Mouse (Mus musculus) embryonic facial prominence, embryonic 15.5 days (tissue): Measurements from ENCODE around the gene Gpha2. TPM values are rescaled to one million over a fixed set of nuclear protein-coding genes. Genes with fewer than 3 reads are reported as not detected.

ENCODE experiments used
- ATAC-seq: fragments of 200-750 bp; cut with Nextera tagmentation; 2 replicates; pipeline ENCODE4 v1.8.0; 2017; ENCODE audit warnings: low read depth, moderate TSS enrichment; ENCODE audit not compliant: insufficient number of reproducible peaks, low FRiP score, low TSS enrichment
- H3K27ac ChIP-seq: fragments of 300-500 bp; sonication (generic); replicated peaks from 2 replicates; pipeline ENCODE4 v1.5.1; 2015; ENCODE audit warnings: mild to moderate bottlenecking, inconsistent platforms
- H3K27me3 ChIP-seq: fragments of 300-500 bp; sonication (generic); 2 replicates; pipeline ENCODE4 v1.6.1; 2015; ENCODE audit warnings: inconsistent platforms
- H3K36me3 ChIP-seq: fragments of 300-500 bp; sonication (generic); 2 replicates; pipeline ENCODE4 v1.6.1; 2015; ENCODE audit warnings: mild to moderate bottlenecking, inconsistent platforms
- H3K4me1 ChIP-seq: fragments of 300-500 bp; sonication (generic); 2 replicates; pipeline ENCODE4 v1.6.1; 2015; ENCODE audit warnings: inconsistent platforms
- H3K4me2 ChIP-seq: fragments of 300-500 bp; sonication (generic); replicated peaks from 2 replicates; pipeline ENCODE4 v1.6.1; 2015; ENCODE audit warnings: mild to moderate bottlenecking, inconsistent platforms
- H3K4me3 ChIP-seq: fragments of 300-500 bp; sonication (generic); replicated peaks from 2 replicates; pipeline ENCODE4 v1.5.1; 2015; ENCODE audit warnings: mild to moderate bottlenecking, inconsistent platforms
- H3K9ac ChIP-seq: fragments of 300-500 bp; sonication (generic); 2 replicates; pipeline ENCODE4 v1.6.1; 2015; ENCODE audit warnings: inconsistent platforms
- H3K9me3 ChIP-seq: fragments of 300-500 bp; sonication (generic); replicated peaks from 2 replicates; pipeline ENCODE4 v1.6.1; 2016; ENCODE audit warnings: inconsistent platforms
- WGBS: fragments of 180-500 bp; shearing (Covaris S2); methylation state at CpG from one replicate; pipeline ENCODE4 v1.1.7; 2015; 5-methylcytosine and 5-hydroxymethylcytosine counted together
- polyA plus RNA-seq: library from polyadenylated mRNA; unstranded; fragments of >200 nt; fragmentation: Nextera tagmentation; extraction: Ambion mirVana; gene quantifications from 2 replicates; pipeline ENCODE4 v1.2.1, GENCODE M21; 2015

Gene Gpha2
- 2.5 and 3.3 TPM in 2 replicates for polyA plus RNA-seq

- Histone ChIP-seq H3K27me3 (no peaks in the 10 kb centered on the region), H3K27ac (0 out of 2 replicates have a peak within 1 kb of the TSS, but pooled peaks have one; percentile 5), H3K4me2 (no peak within 1 kb of the TSS), H3K9me3 (no peaks in the 10 kb centered on the region), H3K9ac (no peak within 1 kb of the TSS), H3K4me1 (peaks cover 10% of the 10 kb centered on the region; the same call in 1 of the 2 replicates), H3K4me3 (no peak within 1 kb of the TSS), H3K36me3 (peaks cover 43% of the 10 kb centered on the region)
- WGBS = 27% methylated on average over 2 of the region's 2 CpGs
- peak; percentile 37; the same call in 1 of the 2 replicates for ATAC-seq
Measured at GRCm38 (mm10) chr19:6226135-6226534, at the start of gene Gpha2. Gene Gpha2 (plus strand): TSS chr19:6226380.

DNA sequence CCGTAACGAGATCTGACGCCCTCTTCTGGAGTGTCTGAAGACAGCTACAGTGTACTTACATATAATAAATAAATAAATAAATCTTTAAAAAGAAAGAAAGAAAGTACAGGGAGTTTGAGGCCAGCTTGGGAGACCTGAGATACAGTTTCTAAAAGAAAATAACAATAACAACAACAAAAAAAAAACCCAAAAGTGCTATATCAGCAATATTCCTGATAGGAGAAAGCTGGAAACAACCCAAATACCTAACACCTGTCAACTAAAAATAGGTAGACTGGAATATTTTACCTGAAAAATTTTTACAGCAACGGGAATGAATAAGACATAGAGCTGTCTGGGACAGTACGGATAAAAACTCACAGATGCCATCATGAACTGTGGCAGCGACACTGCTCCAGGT is 47.4 kb upstream of the Gpha2 start:
- Histone ChIP-seq H3K4me2 (no peak overlapping the region), H3K27me3 (no peaks in the 10 kb centered on the region), H3K9me3 (no peaks in the 10 kb centered on the region), H3K27ac (no peak overlapping the region), H3K4me1 (no peaks in the 10 kb centered on the region), H3K9ac (no peak overlapping the region), H3K4me3 (no peak overlapping the region), H3K36me3 (no peaks in the 10 kb centered on the region)
- WGBS = 86% methylated on average over 6 of the region's 6 CpGs
- ATAC-seq = no peak

GRCm38 (mm10) chr19:6181629-6182028 is 44.6 kb upstream of the Gpha2 start:
- Histone ChIP-seq H3K27ac (no peak overlapping the region), H3K4me2 (no peak overlapping the region), H3K36me3 (no peaks in the 10 kb centered on the region), H3K9ac (no peak overlapping the region), H3K9me3 (no peaks in the 10 kb centered on the region), H3K4me3 (no peak overlapping the region), H3K4me1 (no peaks in the 10 kb centered on the region), H3K27me3 (no peaks in the 10 kb centered on the region)
- 13% methylated on average over 5 of the region's 5 CpGs for WGBS
- no peak for ATAC-seq

DNA sequence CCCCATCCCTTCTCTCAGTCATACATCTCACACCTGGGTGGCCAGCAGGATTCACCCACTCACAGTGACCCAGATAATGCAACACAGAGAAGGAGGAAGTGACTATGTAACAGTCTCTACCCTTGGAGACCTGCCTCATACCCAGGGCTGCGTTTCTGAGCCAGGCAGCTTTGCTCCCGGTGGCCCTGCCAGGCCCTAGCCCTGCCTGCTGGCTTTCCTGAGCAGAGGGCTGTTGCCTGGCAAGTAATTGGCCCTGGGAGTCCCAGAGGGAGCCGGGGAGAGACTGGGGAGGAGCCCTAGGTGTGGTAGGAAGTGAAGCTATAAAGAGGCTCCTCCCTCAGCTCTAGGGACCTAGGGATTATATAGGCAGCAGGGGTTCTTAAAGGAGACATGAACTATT is 43.6 kb upstream of the Gpha2 start:
- no peaks in the 10 kb centered on the region for H3K36me3 ChIP-seq
- H3K27ac ChIP-seq = no peak overlapping the region
- no peak overlapping the region for H3K4me3 ChIP-seq
- H3K4me2 ChIP-seq = no peak overlapping the region
- H3K9me3 ChIP-seq = no peaks in the 10 kb centered on the region
- peak; percentile 79 for ATAC-seq
- no peaks in the 10 kb centered on the region for H3K27me3 ChIP-seq
- no peak overlapping the region for H3K9ac ChIP-seq
- 8% methylated on average over 3 of the region's 3 CpGs for WGBS
- no peaks in the 10 kb centered on the region for H3K4me1 ChIP-seq

- ATAC-seq = no peak
- Histone ChIP-seq H3K4me1 (no peaks in the 10 kb centered on the region), H3K27me3 (no peaks in the 10 kb centered on the region), H3K27ac (no peak within 1 kb of the TSS), H3K36me3 (no peaks in the 10 kb centered on the region), H3K4me2 (no peak within 1 kb of the TSS), H3K9me3 (no peaks in the 10 kb centered on the region), H3K9ac (no peak within 1 kb of the TSS), H3K4me3 (no peak within 1 kb of the TSS)
- 87% methylated on average over 23 of the region's 23 CpGs for WGBS
Measured at GRCm38 (mm10) chr19:6184131-6184530, 42.0 kb upstream of the Gpha2 start, which contains the start of gene Majin. Gene Majin (plus strand): TSS chr19:6184388.

DNA sequence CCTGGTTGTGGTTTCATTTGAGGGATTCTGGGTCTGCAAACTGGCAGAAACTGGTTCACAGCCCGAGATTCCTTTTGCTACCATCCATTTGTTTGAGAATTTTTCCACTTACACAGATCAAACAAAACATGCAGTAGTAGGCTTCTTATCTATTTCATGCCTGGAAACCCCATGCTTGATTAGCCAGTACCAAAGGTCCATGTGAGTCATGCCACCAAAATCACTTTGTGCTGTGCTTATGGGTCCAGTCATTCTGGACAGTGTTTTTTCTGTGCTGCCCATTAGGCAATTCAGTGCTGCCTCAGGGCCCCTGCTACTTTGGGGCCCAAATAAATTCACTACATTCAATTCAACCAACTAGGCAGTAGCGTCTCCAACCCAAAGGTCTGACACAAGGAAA is 21.9 kb upstream of the Gpha2 start:
- no peaks in the 10 kb centered on the region for H3K4me1 ChIP-seq
- no peak overlapping the region for H3K4me3 ChIP-seq
- WGBS = 74% methylated on average over 2 of the region's 2 CpGs
- no peaks in the 10 kb centered on the region for H3K36me3 ChIP-seq
- no peak for ATAC-seq
- no peak overlapping the region for H3K4me2 ChIP-seq
- no peaks in the 10 kb centered on the region for H3K9me3 ChIP-seq
- H3K9ac ChIP-seq = no peak overlapping the region
- no peaks in the 10 kb centered on the region for H3K27me3 ChIP-seq
- no peak overlapping the region for H3K27ac ChIP-seq

DNA sequence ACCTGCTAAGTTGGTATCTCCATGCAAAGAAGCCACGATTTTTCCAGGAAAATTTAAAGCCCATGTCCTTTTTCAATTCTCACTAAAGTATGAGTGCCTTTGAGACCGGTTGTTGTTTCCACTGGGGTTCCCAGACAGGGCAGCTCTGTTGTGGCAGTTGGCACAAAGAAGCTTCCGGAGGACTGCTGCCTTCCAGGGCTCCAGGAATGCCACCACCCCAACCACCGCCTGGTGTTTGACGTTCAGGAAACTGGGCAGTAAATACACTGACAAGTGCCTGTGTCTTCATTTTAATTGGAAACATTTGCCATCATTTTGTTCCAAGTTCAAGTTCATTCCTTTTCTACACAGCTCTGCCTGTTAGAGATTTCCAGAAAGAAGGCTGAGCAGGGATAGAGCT is 19.5 kb upstream of the Gpha2 start:
- Histone ChIP-seq H3K27me3 (no peaks in the 10 kb centered on the region), H3K36me3 (no peaks in the 10 kb centered on the region), H3K9me3 (no peaks in the 10 kb centered on the region), H3K9ac (no peak overlapping the region), H3K4me2 (no peak overlapping the region), H3K4me3 (no peak overlapping the region), H3K27ac (peak overlapping the region; percentile 48; the same call in 1 of the 2 replicates), H3K4me1 (no peaks in the 10 kb centered on the region)
- no peak for ATAC-seq
- WGBS = 44% methylated on average over 5 of the region's 5 CpGs

GRCm38 (mm10) chr19:6216046-6216705 is 10.0 kb upstream of the Gpha2 start:
- H3K27ac ChIP-seq = no peak overlapping the region
- H3K36me3 ChIP-seq = no peaks in the 10 kb centered on the region
- no peak overlapping the region for H3K4me2 ChIP-seq
- no peak overlapping the region for H3K9ac ChIP-seq
- H3K4me1 ChIP-seq = no peaks in the 10 kb centered on the region
- no peak for ATAC-seq
- H3K27me3 ChIP-seq = no peaks in the 10 kb centered on the region
- no peaks in the 10 kb centered on the region for H3K9me3 ChIP-seq
- H3K4me3 ChIP-seq = no peak overlapping the region
- WGBS = 84% methylated on average over 6 of the region's 6 CpGs

DNA sequence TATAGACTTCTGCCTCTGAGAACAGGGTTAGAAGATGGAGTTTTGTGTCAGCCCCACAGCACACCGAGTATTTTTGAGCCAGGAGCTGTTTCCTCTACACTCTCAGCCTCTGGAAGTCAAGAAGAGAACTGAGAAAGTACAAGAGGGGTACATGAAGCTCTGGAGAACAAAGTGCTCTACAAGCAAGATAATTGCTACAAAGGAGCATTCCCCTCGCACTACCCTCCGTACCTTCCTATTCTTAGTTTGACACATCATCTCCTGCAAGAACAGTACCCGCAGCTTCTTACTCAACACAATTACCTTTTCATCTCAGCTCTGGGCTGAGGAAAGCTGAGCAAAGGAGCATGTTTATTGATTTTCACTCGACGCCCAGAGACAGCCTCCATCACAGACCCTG is 7.6 kb upstream of the Gpha2 start:
- H3K4me3 ChIP-seq = no peak overlapping the region
- H3K9me3 ChIP-seq = no peaks in the 10 kb centered on the region
- no peak for ATAC-seq
- H3K27me3 ChIP-seq = no peaks in the 10 kb centered on the region
- H3K27ac ChIP-seq = no peak overlapping the region
- no peak overlapping the region for H3K9ac ChIP-seq
- H3K4me2 ChIP-seq = no peak overlapping the region
- H3K36me3 ChIP-seq = no peaks in the 10 kb centered on the region
- 49% methylated on average over 6 of the region's 6 CpGs for WGBS
- H3K4me1 ChIP-seq = no peaks in the 10 kb centered on the region

DNA sequence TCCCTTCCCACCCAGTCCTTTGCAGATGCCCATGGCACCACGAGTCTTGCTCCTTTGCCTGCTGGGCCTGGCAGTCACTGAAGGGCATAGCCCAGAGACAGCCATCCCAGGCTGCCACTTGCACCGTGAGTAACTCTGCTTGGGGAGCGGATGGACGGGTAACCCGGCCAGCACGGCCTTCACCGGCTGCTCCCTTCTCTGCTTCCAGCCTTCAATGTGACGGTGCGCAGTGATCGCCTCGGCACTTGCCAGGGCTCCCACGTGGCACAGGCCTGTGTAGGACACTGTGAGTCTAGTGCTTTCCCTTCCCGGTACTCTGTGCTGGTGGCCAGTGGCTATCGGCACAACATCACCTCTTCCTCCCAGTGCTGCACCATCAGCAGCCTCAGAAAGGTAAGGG is 583 bp downstream of the Gpha2 start:
- no peaks in the 10 kb centered on the region for H3K9me3 ChIP-seq
- WGBS = 85% methylated on average over 14 of the region's 14 CpGs
- no peak overlapping the region for H3K4me2 ChIP-seq
- peaks cover 50% of the 10 kb centered on the region for H3K36me3 ChIP-seq
- no peak overlapping the region for H3K27ac ChIP-seq
- no peak for ATAC-seq
- no peak overlapping the region for H3K4me3 ChIP-seq
- H3K27me3 ChIP-seq = no peaks in the 10 kb centered on the region
- peaks cover 10% of the 10 kb centered on the region; the same call in 1 of the 2 replicates for H3K4me1 ChIP-seq
- no peak overlapping the region for H3K9ac ChIP-seq

- Histone ChIP-seq H3K9me3 (no peaks in the 10 kb centered on the region), H3K4me2 (no peak overlapping the region), H3K27me3 (no peaks in the 10 kb centered on the region), H3K27ac (no peak overlapping the region), H3K36me3 (peaks cover 57% of the 10 kb centered on the region), H3K4me1 (peaks cover 10% of the 10 kb centered on the region; the same call in 1 of the 2 replicates), H3K9ac (no peak overlapping the region), H3K4me3 (no peak overlapping the region)
- ATAC-seq = no peak
- WGBS = 76% methylated on average over 4 of the region's 4 CpGs
Measured at GRCm38 (mm10) chr19:6227864-6228263, 1.7 kb downstream of the Gpha2 start.

GRCm38 (mm10) chr19:6230411-6230810 is 4.2 kb downstream of the Gpha2 start:
- ATAC-seq = no peak
- no peak overlapping the region for H3K4me3 ChIP-seq

More at GRCm38 (mm10) chr19:6230411-6230810, 4.2 kb downstream of the Gpha2 start:
- Histone ChIP-seq H3K27ac (no peak overlapping the region), H3K36me3 (peaks cover 66% of the 10 kb centered on the region), H3K4me1 (peaks cover 22% of the 10 kb centered on the region), H3K27me3 (no peaks in the 10 kb centered on the region), H3K9me3 (no peaks in the 10 kb centered on the region), H3K9ac (no peak overlapping the region), H3K4me2 (no peak overlapping the region)
- WGBS = 87% methylated on average over 4 of the region's 4 CpGs
